Mouse (Mus musculus): Measurements from ENCODE around the gene Muc1.

DNA sequence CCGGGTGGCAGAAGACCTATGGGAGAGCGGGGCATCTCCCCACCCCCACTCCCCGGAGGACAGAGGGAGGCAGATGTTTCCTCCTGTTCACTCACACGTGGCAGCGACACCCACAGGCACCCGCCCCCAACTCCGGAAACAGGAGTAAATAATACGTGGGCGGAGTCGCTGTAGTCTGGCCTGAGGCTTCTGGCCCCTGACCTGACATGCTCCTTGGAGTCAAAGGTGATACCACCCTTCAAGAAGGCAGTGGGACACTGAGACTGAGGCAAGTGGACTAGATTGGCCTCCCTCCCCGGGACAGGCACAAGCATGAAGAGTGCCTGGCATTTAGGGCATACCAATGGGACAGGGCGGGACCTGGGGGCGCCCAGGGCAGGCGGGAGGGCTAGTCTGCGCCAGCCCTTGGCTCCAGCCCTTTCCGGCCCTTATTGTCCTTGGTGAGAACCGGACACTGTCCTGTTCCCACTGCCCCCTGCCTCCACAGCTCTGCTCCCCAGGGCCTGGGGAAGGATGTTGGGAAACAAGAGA is 22.6 kb downstream of the Muc1 start:
- peak; percentile 58; the same call in 1 of the 2 replicates for TF ChIP-seq POLR2A (IDR thresholded peaks at IDR 0.05; ENCODE audit: low read depth, low read length)
- TF ChIP-seq ZKSCAN1 (IDR thresholded peaks at IDR 0.05; ENCODE audit: borderline replicate concordance, low read depth, low read length), result no peak
- peak; percentile 74 for TF ChIP-seq ELF1 (IDR thresholded peaks at IDR 0.05; ENCODE audit: low read depth, low read length)
- peak; percentile 93 for TF ChIP-seq SIN3A (IDR thresholded peaks at IDR 0.05; ENCODE audit: low read length)
- TF ChIP-seq MAX (IDR thresholded peaks at IDR 0.05; ENCODE audit: low read length), result peak; percentile 91
- peak; percentile 65 for TF ChIP-seq EP300 (IDR thresholded peaks at IDR 0.05; ENCODE audit: low read length)
- no peak for TF ChIP-seq TBP (conservative IDR thresholded peaks at IDR 0.05; ENCODE audit: low read depth, low read length)
- peak in 1 of 2 experiments; percentile 25; a peak in 2 of 4 replicates for TF ChIP-seq CTCF (conservative IDR thresholded peaks at IDR 0.05 in 1 of 2, IDR thresholded peaks at IDR 0.05 in 1 of 2; ENCODE audit: low read depth in 2 of 2, low read length in 2 of 2)
- TF ChIP-seq RCOR1 (conservative IDR thresholded peaks at IDR 0.05; ENCODE audit: low read depth, low read length), result peak; percentile 54; the same call in 1 of the 2 replicates
- TF ChIP-seq HCFC1 (IDR thresholded peaks at IDR 0.05; ENCODE audit: low read depth, low read length), result peak; percentile 47
